Mouse (Mus musculus) skeletal muscle tissue, adult 2 months (tissue): ENCODE data around the gene Pygl.
"Not testable (repeated sequence)": the region's sequence is repeated elsewhere in the genome, so short reads cannot be mapped to it uniquely, and the experiment has no call there.

Experiments
- DNase-seq: peaks from one replicate; pipeline ENCODE4 v3.0.0-alpha.2; 2012; ENCODE audit warnings: low read depth, low spot score

Pygl gene

DNA sequence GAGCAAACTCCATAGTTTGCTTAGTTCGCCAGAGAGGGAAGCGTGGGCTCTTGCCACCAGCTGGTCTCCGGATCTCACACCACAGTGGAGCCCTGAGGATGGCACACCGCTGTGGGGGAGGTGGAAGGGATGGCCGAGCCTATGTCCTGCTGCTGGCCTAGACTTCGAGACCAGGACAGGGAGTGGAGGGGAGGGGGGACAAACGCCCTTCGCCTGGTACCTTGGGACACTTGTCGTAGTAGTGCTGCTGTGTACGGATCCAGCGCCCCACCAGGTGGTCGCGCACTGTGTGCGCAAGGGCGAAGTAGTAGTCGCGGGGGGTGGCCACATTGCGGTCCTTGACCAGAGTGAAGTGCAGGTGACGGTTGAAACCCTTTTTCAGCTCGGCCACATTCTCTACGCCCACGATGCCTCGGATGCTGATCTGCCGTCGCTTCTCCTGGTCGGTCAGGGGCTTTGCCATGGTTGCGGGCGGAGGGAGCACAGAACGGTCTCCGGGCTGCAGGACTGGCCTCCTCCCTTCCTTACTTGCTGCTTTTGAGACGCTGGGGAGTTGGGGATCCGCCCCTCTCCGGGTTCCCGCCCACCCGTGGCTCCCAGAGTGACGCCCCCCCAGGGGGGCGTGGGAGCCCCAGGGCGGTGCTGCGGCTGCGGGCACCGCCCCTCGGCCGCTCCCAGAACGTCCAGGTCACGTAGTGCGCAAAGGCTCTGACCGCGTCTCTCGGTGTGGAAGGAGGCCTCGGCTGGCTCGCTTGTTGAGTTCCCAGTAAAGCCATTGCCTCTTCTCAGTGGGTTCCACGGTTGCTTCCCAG is 4.0 kb downstream of the Pygl start:
- peak; percentile 76 for DNase-seq

DNA sequence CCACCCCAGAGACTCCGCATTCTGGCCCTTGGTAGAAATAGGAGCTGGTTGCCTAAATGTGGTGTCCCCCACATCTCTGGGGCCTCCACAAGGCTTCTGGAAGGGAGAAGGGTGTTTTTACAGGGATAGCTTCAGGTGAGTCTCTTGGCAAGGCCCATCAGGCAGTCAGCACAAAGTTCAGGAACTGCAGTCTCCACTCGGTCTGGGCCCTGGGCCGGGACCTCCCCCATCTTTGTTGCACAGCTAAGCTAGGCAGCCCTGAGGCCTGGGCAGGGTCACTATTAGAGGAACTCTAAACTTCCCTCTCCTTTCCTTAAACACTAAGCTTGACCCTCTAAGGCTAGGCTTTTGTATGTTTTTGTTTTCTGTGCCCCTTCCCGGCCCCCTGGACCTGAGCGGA is 4.6 kb downstream of the Pygl start:
- DNase-seq = no peak

DNA sequence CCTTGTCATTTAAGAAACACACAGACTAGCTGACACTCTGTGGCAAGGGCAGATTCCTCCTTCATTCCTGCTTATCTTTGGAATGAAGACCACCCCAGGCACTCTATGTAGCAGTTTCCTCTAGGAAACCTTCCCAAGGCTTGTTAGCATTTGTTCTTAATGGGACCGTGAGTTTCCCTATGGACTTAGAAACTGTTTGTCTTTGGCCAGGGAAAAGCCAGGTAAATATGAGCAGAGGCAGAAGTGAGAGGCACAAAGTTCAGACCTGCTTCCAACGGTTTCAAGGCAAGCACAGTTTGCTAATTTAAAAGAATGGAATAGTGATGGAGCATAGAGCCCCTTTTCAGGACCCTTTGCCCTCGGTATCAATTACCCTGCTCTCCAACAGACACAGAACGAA is 8.0 kb downstream of the Pygl start:
- no peak for DNase-seq

DNA sequence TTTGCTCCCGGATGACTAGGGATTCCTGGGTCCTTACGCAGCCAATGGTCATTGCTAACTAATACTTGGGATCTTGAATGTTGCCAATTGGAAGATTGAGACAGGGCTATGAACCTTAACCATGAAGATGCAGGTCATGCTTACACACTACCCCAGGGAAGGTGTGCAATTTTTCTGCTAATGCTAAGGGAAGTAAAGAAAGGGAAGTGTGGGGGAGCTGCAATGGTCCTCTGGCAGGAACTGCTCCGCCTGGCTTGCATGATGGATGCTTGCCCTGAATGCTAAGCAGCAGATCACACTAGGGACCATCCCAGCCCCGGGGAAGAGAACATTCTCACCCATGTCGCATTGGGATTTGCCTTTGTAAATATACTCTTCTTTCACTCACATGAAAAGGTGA is 9.9 kb downstream of the Pygl start:
- DNase-seq = no peak

DNA sequence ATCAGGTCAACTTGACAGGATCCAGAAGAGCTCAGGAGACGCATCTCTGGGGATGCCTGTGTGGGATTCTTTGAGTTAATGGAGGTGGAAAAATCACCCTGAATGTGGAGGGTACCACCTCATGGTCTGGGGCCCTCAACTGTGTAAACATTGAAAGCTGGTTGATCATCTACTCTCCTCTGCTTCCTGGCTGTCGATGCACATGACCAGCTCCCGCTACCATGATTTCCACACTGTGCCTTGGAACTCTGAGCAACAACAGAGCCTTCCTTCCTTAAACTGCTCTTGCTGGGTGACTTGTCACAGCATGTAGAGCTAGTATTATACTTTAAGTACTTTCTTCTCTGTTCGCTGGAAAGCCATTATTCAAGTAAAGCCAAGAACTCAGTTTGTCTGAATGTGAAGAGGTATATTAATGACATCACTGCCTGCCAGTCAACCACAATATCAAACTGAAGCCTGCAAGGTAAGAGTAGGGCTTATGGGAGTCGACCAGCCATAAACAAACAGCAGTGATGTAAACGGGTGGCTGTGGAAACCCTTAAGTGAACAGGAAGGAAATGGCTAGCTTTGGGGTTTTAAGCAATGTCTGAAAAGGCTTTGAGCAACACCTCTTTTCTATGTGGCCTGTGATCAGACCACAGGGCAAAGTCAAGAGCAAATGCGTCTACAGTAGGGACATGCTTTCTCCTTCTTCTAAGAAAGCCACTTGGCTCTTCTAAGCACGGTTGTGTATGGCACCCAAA is 12.3 kb downstream of the Pygl start:
- no peak for DNase-seq

DNA sequence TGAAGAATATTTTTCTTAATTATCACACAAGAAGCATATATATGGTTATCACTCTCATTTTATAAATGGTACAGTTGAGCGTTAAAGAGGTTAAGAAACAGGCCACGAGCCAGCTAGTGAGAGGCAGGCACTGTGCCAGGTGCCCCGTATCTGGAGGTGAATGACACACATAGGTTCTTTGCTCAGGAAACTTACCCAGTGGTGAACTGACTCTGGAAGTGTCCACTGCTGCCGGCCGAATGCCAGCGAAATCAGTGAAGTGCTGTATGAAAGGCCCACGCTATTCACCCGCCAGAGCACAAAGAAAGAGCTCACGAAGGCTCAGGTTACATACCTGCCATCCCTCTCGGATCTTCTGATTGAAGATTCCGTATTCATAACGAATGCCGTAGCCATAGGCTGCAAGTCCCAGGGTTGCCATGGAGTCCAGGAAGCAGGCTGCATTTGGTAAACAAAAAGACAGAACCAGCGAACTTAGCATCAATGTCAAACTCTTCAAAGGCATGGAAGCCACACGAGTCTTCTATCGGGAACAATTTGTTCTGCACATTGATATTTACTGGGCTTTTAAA is 15.0 kb downstream of the Pygl start:
- no peak for DNase-seq

DNA sequence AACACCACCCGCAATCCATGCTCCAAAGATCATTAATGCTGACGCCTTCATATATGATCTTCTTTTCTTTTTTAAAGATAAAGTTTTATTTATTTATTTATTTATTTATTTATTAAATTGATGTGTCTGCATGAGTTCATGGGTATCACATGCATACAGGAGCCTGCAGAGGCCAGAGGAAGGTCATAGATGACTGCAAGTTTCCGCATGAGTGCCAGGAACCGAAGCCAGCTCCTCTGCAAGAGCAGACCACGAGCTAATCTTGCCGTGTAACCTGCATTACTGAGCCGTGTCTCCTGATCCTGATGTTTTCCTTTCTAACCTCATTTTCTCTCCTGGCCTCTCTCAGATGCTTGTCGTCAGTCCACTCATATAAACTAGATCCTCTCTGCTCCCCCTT is 17.0 kb downstream of the Pygl start:
- no peak for DNase-seq

DNA sequence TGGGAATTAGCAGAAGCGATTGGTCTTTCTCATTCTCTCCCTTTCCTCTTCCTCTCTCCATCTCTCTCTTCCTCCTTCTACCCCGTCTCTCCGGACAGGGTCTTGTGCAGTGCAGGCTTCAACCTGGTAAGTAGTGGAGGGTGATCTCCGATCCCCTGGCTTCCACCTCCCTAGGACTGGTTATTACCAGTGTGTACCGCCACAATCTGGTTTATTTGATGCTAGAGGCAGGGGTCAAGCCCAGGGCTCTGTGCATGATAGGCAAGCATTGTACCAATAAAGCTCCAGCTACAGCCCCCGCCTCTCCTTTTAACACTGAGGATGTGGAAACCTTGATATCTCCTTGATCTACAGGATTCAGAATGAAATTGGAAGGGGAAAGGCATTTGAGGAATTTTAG is 17.7 kb downstream of the Pygl start:
- DNase-seq = no peak

DNA sequence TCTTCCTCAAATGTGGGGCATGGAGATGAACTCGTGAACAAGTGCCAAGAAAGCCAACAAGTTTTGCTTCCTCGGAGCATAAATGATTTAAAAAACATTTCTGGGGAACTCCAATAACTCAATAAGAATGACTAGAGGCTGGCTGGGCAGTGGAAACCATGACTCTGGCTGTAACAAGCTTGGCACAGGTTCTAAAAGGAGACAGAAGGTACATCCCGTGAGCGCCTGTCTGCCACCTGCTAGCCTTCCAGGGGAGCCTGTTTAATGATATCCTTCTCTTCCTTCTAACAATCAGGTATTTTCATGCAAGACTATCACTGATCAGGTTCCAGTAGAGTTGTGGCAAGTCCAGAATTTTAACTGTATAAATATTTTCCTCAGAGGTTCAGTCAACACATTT is 18.8 kb downstream of the Pygl start:
- no peak for DNase-seq

DNA sequence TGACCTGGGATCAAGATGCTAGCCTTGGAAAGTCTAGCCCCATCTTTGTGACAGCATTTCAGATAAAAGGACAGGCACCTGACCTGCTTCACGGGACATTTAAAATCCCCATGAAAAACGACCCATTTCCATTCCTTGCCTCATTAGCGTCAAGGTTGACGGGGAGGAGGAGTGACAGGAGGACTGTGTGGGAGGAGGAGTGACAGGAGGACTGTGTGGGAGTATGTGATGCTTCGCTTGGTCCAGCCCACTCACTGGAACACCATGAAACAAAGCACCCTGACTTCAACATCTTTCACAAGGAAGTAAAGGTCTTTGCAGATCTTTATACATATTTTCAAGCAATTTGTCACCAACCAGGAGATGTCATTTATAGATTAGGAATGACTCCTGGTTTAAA is 23.1 kb downstream of the Pygl start:
- DNase-seq = no peak

DNA sequence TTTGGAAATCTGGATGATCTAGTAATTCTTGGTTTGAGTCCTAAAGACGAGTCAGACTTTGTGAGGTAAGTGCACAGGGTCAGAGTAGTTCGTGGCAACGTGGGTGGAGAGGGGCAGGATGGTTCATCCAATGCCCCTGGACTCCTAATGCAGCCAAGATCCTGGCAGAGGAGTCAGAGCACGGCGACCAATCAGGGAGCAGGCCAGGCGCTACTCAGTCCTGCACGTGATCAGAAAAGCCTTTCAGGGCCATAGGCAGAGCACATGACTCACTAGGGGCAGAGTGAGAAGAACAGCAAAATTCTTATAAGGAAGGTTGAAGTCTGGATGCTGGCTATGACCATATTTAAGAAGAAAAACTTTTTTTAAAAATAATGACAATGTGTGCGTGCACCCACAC is 26.9 kb downstream of the Pygl start:
- DNase-seq = no peak

DNA sequence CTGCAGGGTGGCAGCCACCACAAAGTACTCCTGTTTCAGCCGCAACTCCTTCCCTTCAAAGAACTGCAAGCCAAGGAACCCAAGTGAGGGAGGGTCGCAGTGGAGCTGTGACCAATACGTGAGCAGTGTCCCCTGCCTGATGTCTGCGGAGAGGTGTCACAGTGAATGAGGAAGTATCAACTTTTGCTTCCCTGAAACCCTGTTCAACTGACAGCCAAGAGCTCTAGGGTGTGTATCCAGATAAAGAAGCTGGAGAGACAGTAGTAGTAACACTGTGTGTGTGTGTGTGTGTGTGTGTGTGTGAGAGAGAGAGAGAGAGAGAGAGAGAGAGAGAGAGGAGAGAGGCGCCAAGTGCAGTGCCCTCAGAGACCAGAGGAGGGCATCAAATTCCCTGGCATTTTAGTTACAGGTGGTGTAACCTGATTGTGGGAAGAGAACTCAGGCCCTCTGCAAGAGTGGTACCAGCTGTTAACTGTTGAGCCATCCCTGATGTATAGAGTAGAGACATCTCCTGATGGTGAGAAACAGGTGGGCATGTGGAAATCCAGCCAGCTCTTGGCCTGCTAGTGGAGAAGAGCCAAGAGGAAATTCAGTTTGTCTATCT is 29.3 kb downstream of the Pygl start:
- no peak for DNase-seq

DNA sequence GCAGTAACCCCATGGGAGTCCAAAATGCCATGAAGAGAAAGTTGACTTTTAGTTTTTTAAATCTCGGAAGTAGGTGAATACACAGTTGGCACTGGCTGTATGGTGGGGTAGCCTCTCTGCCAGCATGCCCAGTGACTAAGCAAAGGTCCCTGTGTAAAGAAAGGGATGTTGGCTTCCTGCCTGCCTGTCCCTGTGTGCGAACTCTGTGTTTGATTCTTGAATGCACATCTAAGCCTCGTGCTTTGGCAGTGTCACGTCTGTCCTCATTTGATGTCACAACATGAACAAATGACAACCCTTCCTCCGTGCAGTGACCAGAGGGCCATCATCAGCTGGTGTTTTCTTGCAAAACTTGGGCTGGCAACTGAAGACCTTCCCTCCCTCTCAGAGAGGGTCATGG is 34.9 kb downstream of the Pygl start:
- DNase-seq = no peak

DNA sequence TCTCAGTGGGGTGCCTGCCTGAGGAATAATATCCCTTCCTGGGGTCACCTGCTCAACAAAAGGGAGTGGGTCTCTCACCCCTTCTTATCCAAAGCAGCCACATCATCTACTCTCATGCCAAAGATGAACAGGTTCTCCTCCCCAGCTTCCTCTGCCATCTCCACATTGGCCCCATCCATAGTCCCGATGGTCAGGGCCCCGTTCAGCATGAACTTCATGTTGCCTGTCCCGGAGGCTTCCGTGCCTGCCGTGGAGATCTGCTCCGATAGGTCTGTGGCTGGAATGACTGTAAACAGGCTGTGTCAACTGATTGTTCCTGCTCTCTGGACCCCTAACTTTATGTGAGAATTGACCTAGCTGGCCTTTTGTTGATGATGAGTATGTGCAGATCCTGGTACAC is 35.9 kb downstream of the Pygl start:
- DNase-seq = no peak

DNA sequence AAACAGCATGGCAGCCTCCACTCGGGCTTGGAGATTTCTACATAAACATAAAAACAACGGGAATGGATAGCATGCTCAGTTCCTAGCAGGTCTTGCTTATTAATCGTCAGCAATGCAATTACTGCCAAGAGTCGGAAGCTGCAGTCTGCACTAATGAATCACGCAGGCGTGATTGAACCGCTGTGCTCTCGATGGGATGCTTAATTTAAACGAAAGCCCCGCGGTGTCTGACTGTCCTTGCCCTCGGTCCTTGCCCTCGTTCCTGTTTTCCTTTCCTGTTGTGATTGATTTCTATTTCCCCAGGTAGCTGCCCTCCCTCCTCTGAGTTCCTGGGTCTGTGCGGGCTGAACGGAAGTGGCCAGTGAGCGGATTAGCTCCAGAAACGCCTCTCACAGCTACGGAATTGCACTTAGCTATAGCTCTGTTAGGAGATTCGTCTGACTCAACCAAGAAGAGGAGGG is 39.0 kb downstream of the Pygl start:
- DNase-seq = no peak

DNA sequence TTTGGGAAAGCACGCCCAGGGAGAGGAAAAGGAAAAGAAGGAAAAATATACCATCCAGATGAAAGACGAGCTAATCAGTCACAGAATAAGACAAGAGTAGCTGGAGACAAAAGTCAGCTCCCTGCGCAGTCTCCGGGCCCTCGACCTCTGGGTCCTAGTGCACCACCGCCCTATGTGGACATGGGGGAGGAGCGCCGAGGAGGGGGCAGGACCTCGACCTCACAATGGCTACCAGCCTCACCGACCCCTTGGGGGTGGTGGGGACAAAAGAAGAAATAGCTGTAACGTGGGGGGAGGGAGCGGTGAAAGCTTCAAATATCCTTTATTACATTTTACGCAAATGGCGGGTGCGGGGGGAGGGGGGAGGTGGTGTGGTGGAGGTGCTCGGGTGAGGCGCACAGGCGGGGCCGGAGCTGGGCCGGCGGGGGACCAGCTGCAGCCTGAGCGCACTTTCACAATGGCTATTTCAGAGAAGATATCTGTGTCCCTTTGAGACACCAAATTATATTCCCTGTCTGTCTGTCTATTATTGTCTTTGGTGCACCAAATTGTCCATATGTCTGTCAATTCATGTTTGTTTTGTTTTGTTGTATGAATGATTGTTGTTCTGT is 47.0 kb downstream of the Pygl start:
- no peak for DNase-seq

DNA sequence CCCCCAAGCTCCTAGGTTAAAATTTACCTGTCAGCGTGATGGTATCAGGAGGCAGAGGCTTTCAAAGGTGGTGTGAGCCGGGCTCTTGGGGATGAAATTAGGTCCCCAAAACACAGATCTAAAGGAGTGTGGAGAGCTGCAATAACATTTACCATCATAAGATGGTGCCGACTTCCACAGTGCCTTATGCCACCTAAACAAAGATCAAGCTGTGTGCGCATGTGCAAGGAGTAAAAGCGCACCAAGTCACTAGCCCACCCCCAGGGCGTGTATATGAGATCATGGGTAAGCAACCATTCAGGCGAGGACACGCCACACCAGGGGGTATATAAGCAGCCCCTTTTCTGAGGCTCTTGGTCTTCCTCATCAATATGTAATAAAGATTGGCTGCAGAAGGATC is 47.8 kb downstream of the Pygl start:
- not testable (repeated sequence) for DNase-seq

DNA sequence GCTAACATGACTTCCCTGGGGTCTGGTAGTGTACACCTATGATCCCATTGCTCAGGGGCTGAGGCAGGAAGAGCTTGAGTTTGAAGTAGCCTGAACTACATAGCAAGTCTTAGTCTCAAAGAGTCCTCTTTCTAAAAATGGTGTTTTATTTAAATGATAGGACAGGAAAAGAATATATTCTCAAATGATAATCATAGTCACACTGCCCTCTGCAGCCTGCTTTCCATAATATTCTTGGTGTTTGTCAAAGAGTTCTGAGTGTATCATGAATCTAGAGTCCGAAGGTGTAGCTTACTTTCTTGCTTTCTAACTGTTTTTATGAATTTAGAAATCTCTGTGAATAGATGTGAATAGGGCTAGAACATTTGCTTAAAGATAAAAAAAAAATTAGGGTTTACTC is 61.3 kb downstream of the Pygl start:
- no peak for DNase-seq

DNA sequence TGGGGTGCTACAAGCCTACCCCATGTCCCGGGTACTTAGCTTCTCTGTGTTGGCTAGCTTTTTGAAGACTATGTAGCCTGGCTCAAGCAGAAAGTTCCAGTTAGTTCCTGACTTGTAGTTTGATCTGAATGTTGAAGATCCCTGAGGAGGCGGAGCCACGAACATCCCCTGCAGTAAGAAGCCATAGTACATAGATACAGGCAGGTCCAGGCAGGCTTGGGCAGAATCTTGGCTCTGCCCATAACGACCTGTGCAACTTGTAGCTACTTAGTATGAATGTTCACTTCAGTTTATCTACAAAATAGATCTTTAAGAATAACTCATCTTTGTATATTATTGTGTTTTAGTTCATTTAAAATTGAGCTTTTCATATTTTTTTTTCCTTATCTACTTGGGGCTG is 63.3 kb downstream of the Pygl start:
- DNase-seq = no peak

DNA sequence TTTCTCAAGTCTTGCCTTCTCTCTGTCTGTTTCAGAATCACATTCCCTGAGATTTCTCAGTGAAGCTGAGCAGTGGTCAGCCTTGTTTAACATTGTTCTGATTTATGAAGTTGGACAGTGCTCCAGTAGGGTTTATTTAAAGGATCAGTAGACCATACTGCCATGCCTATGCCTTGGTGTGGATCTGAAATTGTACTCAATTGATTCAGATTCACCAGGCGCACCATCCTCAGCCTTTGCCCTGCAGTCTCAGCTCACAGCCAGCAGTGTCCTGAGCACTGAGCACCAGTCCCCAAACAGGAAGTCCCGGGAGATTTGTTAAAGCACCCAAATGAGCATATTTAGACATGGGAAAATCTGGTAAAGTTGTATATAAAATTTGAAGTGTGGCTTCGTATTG is 66.5 kb downstream of the Pygl start:
- DNase-seq = no peak

DNA sequence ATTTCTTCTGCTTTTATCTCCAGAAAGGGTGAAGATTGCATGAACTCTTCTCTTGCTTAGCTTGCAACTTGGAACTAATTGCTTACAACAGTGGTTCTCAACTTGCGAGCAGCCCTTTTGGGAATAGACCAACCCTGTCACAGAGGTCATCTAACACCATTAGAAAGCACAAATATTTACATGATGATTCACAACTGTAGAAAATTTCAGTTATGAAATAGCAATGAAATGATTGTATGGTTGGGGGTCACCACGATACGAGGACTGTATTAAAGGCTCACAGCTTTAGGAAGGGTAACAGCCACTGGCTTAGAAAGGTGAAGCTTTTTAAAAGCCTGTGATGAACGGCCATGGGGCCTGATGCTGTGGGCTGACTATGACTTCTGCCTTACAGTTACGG is 70.2 kb downstream of the Pygl start:
- DNase-seq = no peak
